Mouse (Mus musculus): Measurements from ENCODE around the gene Tax1bp3.
A peak's percentile ranks its signal among the peaks of the same experiment; 100 is the strongest.

Gene Tax1bp3

GRCm38 (mm10) chr11:73176186-73176585 is 697 bp upstream of the Tax1bp3 start:
- no peak for DNase-seq

- no peak for DNase-seq
Observed at GRCm38 (mm10) chr11:73177509-73177875, 609 bp downstream of the Tax1bp3 start.

- DNase-seq: no peak
Observed at GRCm38 (mm10) chr11:73177895-73178294, 1.0 kb downstream of the Tax1bp3 start.

GRCm38 (mm10) chr11:73185872-73186615 is 9.2 kb downstream of the Tax1bp3 start:
- DNase-seq: no peak

GRCm38 (mm10) chr11:73187231-73187630 is 10.3 kb downstream of the Tax1bp3 start:
- DNase-seq: no peak

- DNase-seq: peak; percentile 82
Observed at GRCm38 (mm10) chr11:73193047-73193446, 16.2 kb downstream of the Tax1bp3 start.

GRCm38 (mm10) chr11:73194444-73194843 is 17.6 kb downstream of the Tax1bp3 start:
- no peak for DNase-seq

GRCm38 (mm10) chr11:73198190-73198589 is 21.3 kb downstream of the Tax1bp3 start:
- DNase-seq: no peak

- DNase-seq: peak; percentile 89
Observed at GRCm38 (mm10) chr11:73198603-73199229, 21.8 kb downstream of the Tax1bp3 start, which contains the start of gene Ctns. Gene Ctns (minus strand): TSS chr11:73199042.

- peak; percentile 95 for DNase-seq
Observed at GRCm38 (mm10) chr11:73199230-73199712, 22.4 kb downstream of the Tax1bp3 start, which contains the start of gene Shpk. Gene Shpk (plus strand): TSS chr11:73199460.

- no peak for DNase-seq
Observed at GRCm38 (mm10) chr11:73199879-73200278, 23.0 kb downstream of the Tax1bp3 start.

GRCm38 (mm10) chr11:73201021-73201420 is 24.1 kb downstream of the Tax1bp3 start:
- no peak for DNase-seq

GRCm38 (mm10) chr11:73201597-73201996 is 24.7 kb downstream of the Tax1bp3 start:
- no peak for DNase-seq

- no peak for DNase-seq
Observed at GRCm38 (mm10) chr11:73203895-73204294, 27.0 kb downstream of the Tax1bp3 start.

GRCm38 (mm10) chr11:73205194-73205593 is 28.3 kb downstream of the Tax1bp3 start:
- no peak for DNase-seq

- no peak for DNase-seq
Observed at GRCm38 (mm10) chr11:73207621-73208020, 30.7 kb downstream of the Tax1bp3 start.

GRCm38 (mm10) chr11:73213956-73214355 is 37.1 kb downstream of the Tax1bp3 start:
- DNase-seq: no peak

GRCm38 (mm10) chr11:73219671-73220070 is 42.8 kb downstream of the Tax1bp3 start:
- no peak for DNase-seq

GRCm38 (mm10) chr11:73220651-73221050 is 43.8 kb downstream of the Tax1bp3 start:
- DNase-seq: no peak

GRCm38 (mm10) chr11:73222846-73223245 is 46.0 kb downstream of the Tax1bp3 start:
- no peak for DNase-seq

GRCm38 (mm10) chr11:73223966-73224365 is 47.1 kb downstream of the Tax1bp3 start:
- DNase-seq: no peak

- no peak for DNase-seq
Observed at GRCm38 (mm10) chr11:73225856-73226255, 49.0 kb downstream of the Tax1bp3 start.

GRCm38 (mm10) chr11:73228881-73229280 is 52.0 kb downstream of the Tax1bp3 start:
- no peak for DNase-seq

GRCm38 (mm10) chr11:73230081-73230480 is 53.2 kb downstream of the Tax1bp3 start:
- no peak for DNase-seq

Measured in cerebellum, adult 11-12 months (tissue).